Mouse (Mus musculus) lung, embryonic 16.5 days (tissue): ENCODE measurements around the gene Gm12886. TPM values are rescaled to one million over a fixed set of nuclear protein-coding genes. Genes with fewer than 3 reads are reported as not detected.

ENCODE experiments used
- ATAC-seq: fragments of 200-750 bp; cut with Nextera tagmentation; 2 replicates; pipeline ENCODE4 v1.8.0; 2017; ENCODE audit warnings: low read depth, mild to moderate bottlenecking, moderate library complexity
- H3K27ac ChIP-seq: fragments of 300-500 bp; sonication (generic); 2 replicates; pipeline ENCODE4 v1.5.1; 2014; ENCODE audit warnings: mild to moderate bottlenecking, control low read depth, low read length
- H3K27me3 ChIP-seq: fragments of 300-500 bp; sonication (generic); 2 replicates; pipeline ENCODE4 v1.6.1; 2014; ENCODE audit warnings: low read depth, low read length, mixed read lengths; ENCODE audit not compliant: control insufficient read depth, insufficient read depth
- H3K36me3 ChIP-seq: fragments of 300-500 bp; sonication (generic); 2 replicates; pipeline ENCODE4 v1.6.1; 2014; ENCODE audit warnings: low read length; ENCODE audit not compliant: control insufficient read depth, insufficient read depth
- H3K4me1 ChIP-seq: fragments of 300-500 bp; sonication (generic); replicated peaks from 2 replicates; pipeline ENCODE4 v1.6.1; 2014; ENCODE audit warnings: low read length, mixed read lengths; ENCODE audit not compliant: control insufficient read depth, insufficient read depth
- H3K4me2 ChIP-seq: fragments of 300-500 bp; sonication (generic); 2 replicates; pipeline ENCODE4 v1.6.1; 2014; ENCODE audit warnings: low read depth, low read length, control low read depth
- H3K4me3 ChIP-seq: fragments of 300-500 bp; sonication (generic); 2 replicates; pipeline ENCODE4 v1.5.1; 2014; ENCODE audit warnings: mild to moderate bottlenecking, low read length, control low read depth
- H3K9ac ChIP-seq: fragments of 300-500 bp; sonication (generic); 2 replicates; pipeline ENCODE4 v1.6.1; 2014; ENCODE audit warnings: low read length, control low read depth
- H3K9me3 ChIP-seq: fragments of 300-500 bp; sonication (generic); 2 replicates; pipeline ENCODE4 v1.6.1; 2016; ENCODE audit warnings: low read length; ENCODE audit not compliant: control insufficient read depth
- WGBS: fragments of 180-500 bp; shearing (Covaris S2); extraction: QIAGEN DNeasy Blood & Tissue Kit; methylation state at CpG from one replicate; pipeline ENCODE4 v1.1.7; 2014; 5-methylcytosine and 5-hydroxymethylcytosine counted together
- polyA plus RNA-seq: library from polyadenylated mRNA; unstranded; fragments of >200 nt; fragmentation: Nextera tagmentation; extraction: Ambion mirVana; gene quantifications from 2 replicates; pipeline ENCODE4 v1.2.1, GENCODE M21; 2015

The Gm12886 gene
- not detected in 2 replicates for polyA plus RNA-seq

DNA sequence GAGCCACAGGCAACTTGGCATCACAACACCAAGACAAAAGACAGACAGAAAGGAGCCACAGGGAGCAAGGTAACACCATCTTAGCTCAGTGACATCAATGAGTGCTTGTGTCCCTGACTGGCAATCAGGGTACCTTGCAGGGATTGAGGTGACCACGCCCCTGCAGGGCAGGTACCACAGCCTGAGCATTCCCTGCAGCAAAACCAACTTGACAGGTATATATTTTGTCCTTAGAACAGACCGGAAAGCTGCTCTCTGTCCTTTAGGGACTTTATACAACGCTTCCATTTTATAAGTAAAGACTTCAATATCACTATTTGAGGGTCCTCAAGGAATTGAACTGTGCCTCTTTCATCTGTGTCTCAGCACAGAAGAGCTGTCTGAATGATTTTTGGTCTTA, at the start of gene Gm12886:
Gene Gm12886 (minus strand): TSS at position 101 of the 400 bp plus-strand sequence.
- no peaks in the 10 kb centered on the region for H3K36me3 ChIP-seq
- no peak within 1 kb of the TSS for H3K27ac ChIP-seq
- H3K27me3 ChIP-seq = no peaks in the 10 kb centered on the region
- ATAC-seq = no peak
- no peak within 1 kb of the TSS for H3K9ac ChIP-seq
- H3K4me3 ChIP-seq = no peak within 1 kb of the TSS
- no peaks in the 10 kb centered on the region; the same call in 1 of the 2 replicates for H3K9me3 ChIP-seq
- H3K4me1 ChIP-seq = no peaks in the 10 kb centered on the region
- WGBS = 61% methylated on average over 3 of the region's 3 CpGs
- no peak within 1 kb of the TSS for H3K4me2 ChIP-seq

Other genes starting within 250 kb of the Gm12886 start
- gene Rlf, start 208.0 kb downstream of the Gm12886 start, polyA plus RNA-seq = 20.5 and 24.3 TPM in 2 replicates
- gene Gm12888, start 98.2 kb downstream of the Gm12886 start, polyA plus RNA-seq = not detected in 2 replicates
- gene Gm12887, start 199.0 kb upstream of the Gm12886 start, polyA plus RNA-seq = not detected in 2 replicates